Mouse (Mus musculus): ENCODE results near the gene Serpinb1c. TPM values are rescaled to one million over a fixed set of nuclear protein-coding genes. Genes with fewer than 3 reads are reported as not detected.
"Not testable (repeated sequence)": the region's sequence is repeated elsewhere in the genome, so short reads cannot be mapped to it uniquely, and the experiment has no call there.

Serpinb1c gene
- polyA plus RNA-seq, 1 experiment from 2014 or later, result 0.18 TPM

DNA sequence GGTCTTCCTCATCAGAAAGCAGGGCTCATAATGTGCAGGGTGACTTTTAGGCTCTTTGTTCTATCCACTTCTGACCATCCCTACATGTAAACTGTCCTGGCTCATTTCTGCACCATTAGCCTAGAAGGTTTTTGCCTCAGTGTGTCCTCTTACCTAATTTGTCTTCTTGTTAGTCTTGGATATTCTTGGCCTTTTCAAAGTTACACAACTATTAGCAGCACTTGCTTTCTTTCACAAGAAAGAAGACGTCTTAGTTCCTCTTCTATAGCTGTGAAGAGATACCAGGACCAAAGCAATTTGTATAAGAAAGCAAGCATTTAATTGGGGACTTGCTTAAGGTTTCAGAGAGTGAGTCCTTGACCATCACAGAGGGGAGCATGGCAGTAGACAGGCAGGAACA lies 24.1 kb downstream of the Serpinb1c start:
- H3K27ac ChIP-seq (ENCODE audit: low read depth, low read length), result no peak overlapping the region
- no peaks in the 10 kb centered on the region for H3K4me1 ChIP-seq (replicated peaks; ENCODE audit: control insufficient read depth, insufficient read depth, low read length)
- no peak for ATAC-seq (replicated peaks; ENCODE audit: low FRiP score)
- H3K27me3 ChIP-seq (replicated peaks; ENCODE audit: control insufficient read depth, insufficient read depth, low read length), result no peaks in the 10 kb centered on the region
- no peak overlapping the region for H3K4me3 ChIP-seq (ENCODE audit: low read depth, low read length)
- no peaks in the 10 kb centered on the region for H3K36me3 ChIP-seq (ENCODE audit: control insufficient read depth, insufficient read depth, low read length)
- DNase-seq (ENCODE audit: low spot score), result no peak
- no peak overlapping the region for H3K9ac ChIP-seq (ENCODE audit: low read depth, low read length)
- WGBS, result 60% methylated on average over 1 of the region's 1 CpGs
- H3K9me3 ChIP-seq (ENCODE audit: control insufficient read depth, low read length), result no peaks in the 10 kb centered on the region
- no peak overlapping the region for H3K4me2 ChIP-seq

DNA sequence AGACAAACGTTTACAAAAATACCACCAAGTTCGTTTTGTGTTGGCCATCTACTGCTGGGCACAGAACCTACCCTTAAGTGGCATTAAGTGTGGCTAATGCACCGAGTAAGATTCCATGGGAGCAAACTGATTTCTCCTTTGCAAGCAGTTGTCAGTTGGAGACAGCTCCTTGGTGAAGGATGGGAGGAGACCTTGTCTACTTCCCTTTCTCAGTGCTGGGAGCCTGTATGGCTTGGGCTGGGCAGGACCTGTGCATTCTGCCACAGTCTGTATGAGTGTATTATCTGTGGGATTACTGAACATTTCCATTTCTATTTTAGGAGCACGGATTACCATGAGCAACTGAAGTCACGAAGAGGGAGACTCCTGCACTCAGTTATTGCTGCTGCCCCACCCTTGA lies 29.2 kb downstream of the Serpinb1c start:
- DNase-seq (ENCODE audit: low spot score) (no peak), ATAC-seq (replicated peaks; ENCODE audit: low FRiP score) (no peak)
- H3K9me3 ChIP-seq (ENCODE audit: control insufficient read depth, low read length), result no peaks in the 10 kb centered on the region
- no peaks in the 10 kb centered on the region for H3K36me3 ChIP-seq (ENCODE audit: control insufficient read depth, insufficient read depth, low read length)
- H3K27me3 ChIP-seq (replicated peaks; ENCODE audit: control insufficient read depth, insufficient read depth, low read length), result no peaks in the 10 kb centered on the region
- 55% methylated on average over 5 of the region's 5 CpGs for WGBS
- no peak overlapping the region for H3K4me2 ChIP-seq
- H3K9ac ChIP-seq (ENCODE audit: low read depth, low read length), result no peak overlapping the region
- H3K4me3 ChIP-seq (ENCODE audit: low read depth, low read length), result no peak overlapping the region
- H3K27ac ChIP-seq (ENCODE audit: low read depth, low read length), result no peak overlapping the region
- no peaks in the 10 kb centered on the region for H3K4me1 ChIP-seq (replicated peaks; ENCODE audit: control insufficient read depth, insufficient read depth, low read length)

DNA sequence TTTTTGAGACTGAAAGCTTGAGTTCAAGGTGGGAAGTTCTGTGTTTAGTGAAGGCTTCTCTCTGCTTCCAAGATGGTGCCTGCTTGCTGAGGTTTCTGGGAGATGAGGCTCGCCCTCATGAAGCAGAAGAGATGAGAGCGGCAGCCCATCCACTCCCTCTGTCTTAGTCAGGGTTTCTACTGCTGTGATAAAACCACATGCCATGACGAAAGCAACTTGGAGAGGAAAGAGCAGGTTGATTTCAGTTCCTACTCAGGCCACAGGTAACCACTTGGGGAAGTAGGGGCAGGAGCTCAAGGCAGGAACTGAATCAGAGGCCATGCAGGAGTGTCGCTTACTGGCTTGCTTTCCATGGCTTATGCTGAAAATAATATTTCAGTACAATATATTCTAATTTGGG lies 29.8 kb downstream of the Serpinb1c start:
- not testable (repeated sequence) for H3K9me3 ChIP-seq (ENCODE audit: control insufficient read depth, low read length); H3K27me3 ChIP-seq (replicated peaks; ENCODE audit: control insufficient read depth, insufficient read depth, low read length); H3K4me3 ChIP-seq (ENCODE audit: low read depth, low read length); H3K27ac ChIP-seq (ENCODE audit: low read depth, low read length); H3K4me2 ChIP-seq; H3K4me1 ChIP-seq (replicated peaks; ENCODE audit: control insufficient read depth, insufficient read depth, low read length); H3K9ac ChIP-seq (ENCODE audit: low read depth, low read length); DNase-seq (ENCODE audit: low spot score); H3K36me3 ChIP-seq (ENCODE audit: control insufficient read depth, insufficient read depth, low read length); ATAC-seq (replicated peaks; ENCODE audit: low FRiP score)
- WGBS, result 73% methylated on average over 4 of the region's 4 CpGs

DNA sequence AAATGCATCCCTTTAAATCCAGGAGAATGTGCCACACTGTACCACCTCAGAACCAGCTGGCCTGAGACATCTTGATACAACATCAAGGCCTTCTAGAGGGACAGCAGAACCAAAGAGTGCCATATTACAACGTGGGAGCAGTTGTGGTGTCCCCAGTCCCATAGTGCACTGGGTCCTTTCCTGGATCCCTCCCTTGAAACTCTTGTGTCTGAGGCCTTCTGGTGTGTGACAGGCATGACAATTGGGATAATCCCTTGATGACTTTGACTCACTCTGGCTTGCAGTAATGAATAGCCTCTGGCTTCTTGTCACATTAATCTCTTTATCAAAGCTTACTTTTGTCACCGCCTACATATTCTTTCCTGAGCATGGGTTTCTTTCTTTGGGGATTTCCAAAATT lies 31.0 kb downstream of the Serpinb1c start:
- Histone ChIP-seq H3K36me3 (ENCODE audit: control insufficient read depth, insufficient read depth, low read length) (no peaks in the 10 kb centered on the region), H3K4me2 (no peak overlapping the region), H3K27me3 (replicated peaks; ENCODE audit: control insufficient read depth, insufficient read depth, low read length) (no peaks in the 10 kb centered on the region), H3K4me1 (replicated peaks; ENCODE audit: control insufficient read depth, insufficient read depth, low read length) (no peaks in the 10 kb centered on the region), H3K4me3 (ENCODE audit: low read depth, low read length) (no peak overlapping the region), H3K27ac (ENCODE audit: low read depth, low read length) (no peak overlapping the region), H3K9ac (ENCODE audit: low read depth, low read length) (no peak overlapping the region), H3K9me3 (ENCODE audit: control insufficient read depth, low read length) (no peaks in the 10 kb centered on the region)
- 52% methylated on average over 2 of the region's 2 CpGs for WGBS
- DNase-seq (ENCODE audit: low spot score) (no peak), ATAC-seq (replicated peaks; ENCODE audit: low FRiP score) (no peak)

DNA sequence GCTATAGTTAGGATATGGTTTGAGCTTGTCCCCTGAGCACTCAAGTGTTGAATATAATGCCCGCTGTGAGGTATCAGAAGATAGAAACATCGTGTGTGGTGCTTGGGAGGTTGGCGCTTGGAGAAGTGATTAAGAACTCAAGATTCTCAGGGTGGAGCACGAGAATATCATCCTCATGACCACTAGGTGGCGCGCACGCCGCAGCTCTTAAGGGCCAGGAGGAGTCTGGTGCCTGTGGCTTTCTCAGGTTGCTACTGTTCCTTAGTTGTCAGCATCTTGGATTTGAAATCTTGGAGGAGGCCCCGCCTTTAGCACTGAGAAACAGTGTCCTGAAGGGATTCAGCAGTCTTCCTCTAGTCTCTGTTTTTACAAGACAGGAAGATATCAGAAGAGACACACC lies 31.5 kb downstream of the Serpinb1c start:
- DNase-seq (ENCODE audit: low spot score) (peak; percentile 49), ATAC-seq (replicated peaks; ENCODE audit: low FRiP score) (no peak)
- Histone ChIP-seq H3K4me3 (ENCODE audit: low read depth, low read length) (no peak overlapping the region), H3K36me3 (ENCODE audit: control insufficient read depth, insufficient read depth, low read length) (no peaks in the 10 kb centered on the region), H3K9ac (ENCODE audit: low read depth, low read length) (no peak overlapping the region), H3K4me2 (no peak overlapping the region), H3K27me3 (replicated peaks; ENCODE audit: control insufficient read depth, insufficient read depth, low read length) (no peaks in the 10 kb centered on the region), H3K27ac (ENCODE audit: low read depth, low read length) (no peak overlapping the region), H3K9me3 (ENCODE audit: control insufficient read depth, low read length) (no peaks in the 10 kb centered on the region), H3K4me1 (replicated peaks; ENCODE audit: control insufficient read depth, insufficient read depth, low read length) (no peaks in the 10 kb centered on the region)
- 6% methylated on average over 9 of the region's 9 CpGs for WGBS

DNA sequence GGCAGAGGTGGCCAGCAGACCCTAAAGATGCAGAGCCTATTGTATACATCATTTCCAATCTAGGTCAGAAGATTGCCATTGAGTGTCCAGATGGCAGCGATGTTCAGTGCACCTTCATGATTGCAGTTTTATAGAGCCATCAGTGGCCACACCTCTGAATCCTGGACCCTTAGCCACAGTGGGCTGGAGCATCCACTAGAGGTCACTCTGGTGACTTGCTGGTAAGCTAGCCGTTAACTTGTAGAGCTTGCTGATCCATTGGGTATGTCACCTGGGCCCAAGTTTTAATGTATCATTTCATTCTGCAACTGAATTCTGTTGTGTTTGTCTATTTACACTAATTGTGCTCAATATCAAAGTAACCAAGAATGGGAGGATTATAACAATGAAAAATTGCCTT lies 32.4 kb downstream of the Serpinb1c start:
- Histone ChIP-seq H3K36me3 (ENCODE audit: control insufficient read depth, insufficient read depth, low read length) (no peaks in the 10 kb centered on the region), H3K9ac (ENCODE audit: low read depth, low read length) (no peak overlapping the region), H3K27me3 (replicated peaks; ENCODE audit: control insufficient read depth, insufficient read depth, low read length) (no peaks in the 10 kb centered on the region), H3K9me3 (ENCODE audit: control insufficient read depth, low read length) (no peaks in the 10 kb centered on the region), H3K27ac (ENCODE audit: low read depth, low read length) (no peak overlapping the region), H3K4me2 (no peak overlapping the region), H3K4me3 (ENCODE audit: low read depth, low read length) (no peak overlapping the region), H3K4me1 (replicated peaks; ENCODE audit: control insufficient read depth, insufficient read depth, low read length) (no peaks in the 10 kb centered on the region)
- WGBS, result 60% methylated on average over 2 of the region's 2 CpGs
- ATAC-seq (replicated peaks; ENCODE audit: low FRiP score) (no peak), DNase-seq (ENCODE audit: low spot score) (no peak)

DNA sequence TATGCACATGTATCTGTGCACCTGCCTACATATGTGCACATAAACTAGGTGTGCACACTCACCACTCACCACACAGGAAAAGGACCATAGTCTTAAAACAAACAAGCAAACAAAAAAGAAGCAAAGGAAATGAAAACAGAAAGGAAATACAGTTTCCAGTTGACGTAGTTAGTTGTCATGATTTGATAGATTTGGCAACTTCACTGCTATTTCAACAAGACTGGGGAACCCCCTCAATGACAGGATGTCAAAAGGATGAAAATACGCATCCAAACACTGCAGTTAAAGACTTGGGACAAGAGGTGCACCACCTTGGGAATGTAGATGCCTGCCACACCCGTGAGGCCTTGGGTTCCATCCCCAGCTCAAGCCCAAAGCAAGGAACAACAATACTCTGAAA lies 33.5 kb downstream of the Serpinb1c start:
- not testable (repeated sequence) for H3K9ac ChIP-seq (ENCODE audit: low read depth, low read length); H3K27ac ChIP-seq (ENCODE audit: low read depth, low read length); H3K4me1 ChIP-seq (replicated peaks; ENCODE audit: control insufficient read depth, insufficient read depth, low read length); H3K4me3 ChIP-seq (ENCODE audit: low read depth, low read length); H3K4me2 ChIP-seq; H3K9me3 ChIP-seq (ENCODE audit: control insufficient read depth, low read length); DNase-seq (ENCODE audit: low spot score); ATAC-seq (replicated peaks; ENCODE audit: low FRiP score); H3K36me3 ChIP-seq (ENCODE audit: control insufficient read depth, insufficient read depth, low read length); H3K27me3 ChIP-seq (replicated peaks; ENCODE audit: control insufficient read depth, insufficient read depth, low read length)
- 66% methylated on average over 3 of the region's 3 CpGs for WGBS

DNA sequence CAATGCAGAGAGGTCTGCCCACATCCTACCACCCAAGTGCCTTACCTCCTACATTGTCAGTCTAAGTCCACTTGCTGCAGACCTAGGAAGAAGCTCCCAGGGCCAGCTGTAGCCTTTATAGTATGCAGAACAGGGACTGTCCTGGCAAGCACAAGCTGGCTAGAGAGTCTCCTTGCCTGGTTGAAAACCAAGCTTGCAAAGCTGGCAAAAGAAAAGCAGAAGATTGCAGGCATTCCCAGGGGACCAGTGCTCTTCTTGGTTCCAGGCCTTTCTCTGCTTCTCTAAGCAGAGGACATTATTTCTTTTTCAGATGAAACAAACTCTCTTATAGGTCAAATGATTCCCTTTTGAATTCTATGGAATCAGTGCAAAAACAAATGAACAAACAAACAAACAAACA lies 34.6 kb downstream of the Serpinb1c start:
- Histone ChIP-seq H3K27me3 (replicated peaks; ENCODE audit: control insufficient read depth, insufficient read depth, low read length) (no peaks in the 10 kb centered on the region), H3K4me1 (replicated peaks; ENCODE audit: control insufficient read depth, insufficient read depth, low read length) (no peaks in the 10 kb centered on the region), H3K4me3 (ENCODE audit: low read depth, low read length) (no peak overlapping the region), H3K9me3 (ENCODE audit: control insufficient read depth, low read length) (no peaks in the 10 kb centered on the region), H3K9ac (ENCODE audit: low read depth, low read length) (no peak overlapping the region), H3K36me3 (ENCODE audit: control insufficient read depth, insufficient read depth, low read length) (no peaks in the 10 kb centered on the region), H3K27ac (ENCODE audit: low read depth, low read length) (no peak overlapping the region), H3K4me2 (no peak overlapping the region)
- ATAC-seq (replicated peaks; ENCODE audit: low FRiP score) (no peak), DNase-seq (ENCODE audit: low spot score) (no peak)

DNA sequence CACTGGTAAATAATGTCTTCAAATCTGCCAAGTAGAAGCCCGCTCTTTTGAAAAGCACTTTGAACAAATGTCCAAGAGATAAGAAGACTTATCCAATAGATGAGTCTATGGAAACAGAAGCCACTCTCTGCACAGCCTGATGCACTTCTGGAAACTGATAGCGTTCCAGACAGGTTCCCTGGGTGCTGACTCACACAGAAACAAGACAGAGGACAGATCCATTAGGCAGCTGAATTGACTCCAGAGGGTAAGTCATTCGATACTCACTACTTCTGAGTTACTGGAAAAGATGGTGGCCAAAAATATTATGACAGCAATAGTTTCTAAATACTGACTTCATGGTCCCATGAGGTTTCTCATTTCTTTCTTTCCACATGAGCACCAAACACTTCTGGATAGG lies 37.2 kb downstream of the Serpinb1c start:
- ATAC-seq (replicated peaks; ENCODE audit: low FRiP score) (no peak), DNase-seq (ENCODE audit: low spot score) (no peak)
- no peaks in the 10 kb centered on the region for H3K27me3 ChIP-seq (replicated peaks; ENCODE audit: control insufficient read depth, insufficient read depth, low read length)
- no peak overlapping the region for H3K9ac ChIP-seq (ENCODE audit: low read depth, low read length)
- no peak overlapping the region for H3K27ac ChIP-seq (ENCODE audit: low read depth, low read length)
- WGBS, result 68% methylated on average over 3 of the region's 3 CpGs
- H3K9me3 ChIP-seq (ENCODE audit: control insufficient read depth, low read length), result no peaks in the 10 kb centered on the region
- H3K4me2 ChIP-seq, result no peak overlapping the region
- no peaks in the 10 kb centered on the region for H3K36me3 ChIP-seq (ENCODE audit: control insufficient read depth, insufficient read depth, low read length)
- H3K4me1 ChIP-seq (replicated peaks; ENCODE audit: control insufficient read depth, insufficient read depth, low read length), result no peaks in the 10 kb centered on the region
- no peak overlapping the region for H3K4me3 ChIP-seq (ENCODE audit: low read depth, low read length)
